Mouse (Mus musculus) lung, embryonic 14.5 days (tissue): Measurements from ENCODE around the gene Pxt1. TPM values are rescaled to one million over a fixed set of nuclear protein-coding genes. Genes with fewer than 3 reads are reported as not detected.

Source experiments
- ATAC-seq: fragments of 200-750 bp; cut with Nextera tagmentation; 2 replicates; pipeline ENCODE4 v1.8.0; 2017; ENCODE audit warnings: mild to moderate bottlenecking, moderate TSS enrichment, moderate library complexity; ENCODE audit not compliant: insufficient read depth
- DNase-seq: peaks from one replicate; pipeline ENCODE4 v3.0.0-alpha.2; 2015
- H3K27ac ChIP-seq: fragments of 300-500 bp; sonication (generic); 2 replicates; pipeline ENCODE4 v1.5.1; 2014; ENCODE audit warnings: low read depth, mild to moderate bottlenecking, moderate library complexity
- H3K27me3 ChIP-seq: fragments of 300-500 bp; sonication (generic); 2 replicates; pipeline ENCODE4 v1.6.1; 2014; ENCODE audit warnings: low read length, control low read depth; ENCODE audit not compliant: insufficient read depth
- H3K36me3 ChIP-seq: fragments of 300-500 bp; sonication (generic); 2 replicates; pipeline ENCODE4 v1.6.1; 2014; ENCODE audit warnings: control low read depth; ENCODE audit not compliant: insufficient read depth
- H3K4me1 ChIP-seq: fragments of 300-500 bp; sonication (generic); 2 replicates; pipeline ENCODE4 v1.6.1; 2014; ENCODE audit warnings: antibody characterized with exemption, control low read depth; ENCODE audit not compliant: insufficient read depth
- H3K4me2 ChIP-seq: fragments of 300-500 bp; sonication (generic); 2 replicates; pipeline ENCODE4 v1.6.1; 2014; ENCODE audit warnings: mild to moderate bottlenecking
- H3K4me3 ChIP-seq: fragments of 300-500 bp; sonication (generic); 2 replicates; pipeline ENCODE4 v1.5.1; 2014; ENCODE audit warnings: low read depth, low read length
- H3K9ac ChIP-seq: fragments of 300-500 bp; sonication (generic); 2 replicates; pipeline ENCODE4 v1.6.1; 2014
- H3K9me3 ChIP-seq: fragments of 300-500 bp; sonication (generic); 2 replicates; pipeline ENCODE4 v1.6.1; 2016; ENCODE audit warnings: low read depth, low read length, control low read depth
- CTCF ChIP-seq: IDR thresholded peaks from 2 replicates; pipeline ENCODE4 v1.5.1; 2016; ENCODE audit warnings: antibody characterized with exemption, low read depth
- WGBS: fragments of 180-500 bp; shearing (Covaris S2); extraction: QIAGEN DNeasy Blood & Tissue Kit; methylation state at CpG from one replicate; pipeline ENCODE4 v1.1.7; 2014; 5-methylcytosine and 5-hydroxymethylcytosine counted together
- polyA plus RNA-seq: library from polyadenylated mRNA; unstranded; fragments of >200 nt; fragmentation: Nextera tagmentation; extraction: Ambion mirVana; gene quantifications from 2 replicates; pipeline ENCODE4 v1.2.1, GENCODE M21; 2014

The Pxt1 gene
- polyA plus RNA-seq, 1 experiment from 2014 or later, result 0.82 TPM

DNA sequence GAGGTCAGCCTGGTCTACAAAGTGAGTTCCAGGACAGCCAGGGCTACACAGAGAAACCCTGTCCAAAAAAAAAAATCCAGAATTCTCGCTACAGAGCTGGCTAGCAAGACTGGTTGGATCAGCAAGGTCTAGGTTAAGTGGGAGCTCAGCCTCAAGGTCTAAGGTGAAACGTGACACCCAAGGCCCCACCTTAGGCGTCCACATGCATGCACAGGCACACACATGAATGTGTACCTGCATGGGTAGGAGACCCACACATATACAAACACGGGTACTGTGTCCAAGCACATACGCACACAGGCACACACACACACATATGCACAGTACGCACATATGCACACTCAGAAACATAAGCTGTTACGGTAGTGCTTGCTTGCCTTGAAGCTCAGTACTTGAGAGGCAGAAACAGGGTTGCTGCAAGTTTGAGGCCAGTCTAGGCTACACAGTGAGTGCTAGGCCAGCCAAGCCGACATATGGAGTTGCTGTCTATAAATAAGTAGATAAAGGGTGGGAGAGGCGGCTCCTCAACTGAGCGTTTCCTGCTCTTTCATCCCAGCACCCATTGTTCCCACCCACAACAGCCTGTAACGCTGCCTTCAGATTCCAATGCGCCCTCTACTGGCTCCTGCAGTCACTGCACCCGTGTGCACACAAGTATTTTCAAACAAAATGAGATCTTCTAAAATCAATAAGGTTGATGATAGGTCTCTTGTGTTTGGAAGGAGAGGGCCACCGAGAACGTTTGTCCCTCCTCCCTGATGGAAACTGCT lies 16.6 kb downstream of the Pxt1 start:
- DNase-seq (peak; percentile 84), ATAC-seq (no peak)
- Histone ChIP-seq H3K9me3 (no peaks in the 10 kb centered on the region), H3K9ac (no peak overlapping the region), H3K4me2 (no peak overlapping the region), H3K4me3 (no peak overlapping the region), H3K36me3 (no peaks in the 10 kb centered on the region), H3K27me3 (no peaks in the 10 kb centered on the region), H3K4me1 (peaks cover 5% of the 10 kb centered on the region), H3K27ac (no peak overlapping the region)
- TF ChIP-seq CTCF, result peak; percentile 84
- WGBS, result 39% methylated on average over 15 of the region's 15 CpGs

DNA sequence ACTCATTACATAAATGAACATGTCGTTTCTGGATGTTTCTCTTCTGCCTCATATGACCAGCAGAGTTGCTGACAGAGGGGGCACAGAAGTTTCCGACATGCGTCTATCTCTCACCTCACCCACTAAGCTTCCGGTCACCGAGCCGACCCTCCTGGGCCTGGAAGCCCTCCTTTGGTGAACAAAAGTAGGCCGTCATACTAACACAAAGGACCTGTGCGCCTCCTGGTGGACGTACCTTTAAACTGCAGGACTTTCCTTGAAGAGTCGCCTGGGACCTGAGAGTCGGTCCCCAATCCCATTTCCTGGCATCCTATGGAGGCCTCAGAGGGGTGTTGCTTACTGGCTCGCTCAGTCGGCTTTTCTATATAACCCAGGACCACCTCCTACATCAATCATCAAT lies 17.3 kb downstream of the Pxt1 start:
- peak overlapping the region; percentile 27; the same call in 1 of the 2 replicates for H3K4me2 ChIP-seq
- no peak for ATAC-seq
- H3K27ac ChIP-seq, result no peak overlapping the region

DNA sequence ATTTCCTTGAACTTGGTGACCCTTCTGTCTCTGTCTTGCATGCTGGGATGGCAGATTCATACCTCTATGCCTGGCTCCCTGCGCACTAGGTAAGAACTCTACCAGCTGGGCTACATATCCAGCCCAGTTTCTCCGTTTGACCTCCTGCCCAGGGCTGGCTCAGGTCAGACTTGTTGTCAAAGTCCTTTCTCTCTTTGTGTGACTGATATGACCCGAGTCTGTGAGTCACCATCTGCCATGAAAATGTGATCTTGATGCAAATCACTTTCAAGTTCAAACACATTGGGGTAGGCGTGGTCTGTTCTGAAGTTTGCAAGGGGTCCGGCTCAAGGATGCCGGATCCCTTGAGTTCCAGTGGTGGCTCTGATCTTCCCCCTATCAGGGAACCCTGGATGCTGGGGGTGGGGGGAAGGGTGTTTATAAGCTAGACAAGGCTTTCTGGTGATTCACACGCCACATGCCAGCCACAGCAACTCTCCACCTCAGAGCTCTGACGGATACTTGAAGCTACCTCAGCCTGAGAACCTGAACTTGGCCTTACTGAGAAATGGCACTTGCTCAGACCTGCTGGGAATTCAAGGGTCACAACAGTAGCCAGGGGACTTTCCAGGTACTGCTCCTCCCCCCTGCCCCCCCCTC lies 18.6 kb downstream of the Pxt1 start:
- Histone ChIP-seq H3K9ac (no peak overlapping the region), H3K4me3 (no peak overlapping the region), H3K36me3 (no peaks in the 10 kb centered on the region), H3K4me1 (peaks cover under 1% of the 10 kb centered on the region), H3K4me2 (no peak overlapping the region), H3K27me3 (no peaks in the 10 kb centered on the region), H3K9me3 (no peaks in the 10 kb centered on the region), H3K27ac (no peak overlapping the region)
- ATAC-seq (no peak), DNase-seq (no peak)
- no peak for TF ChIP-seq CTCF
- WGBS, result 77% methylated on average over 8 of the region's 8 CpGs

More for the DNA sequence above, 17.3 kb downstream of the Pxt1 start:
- no peak overlapping the region for H3K4me3 ChIP-seq
- H3K27me3 ChIP-seq, result no peaks in the 10 kb centered on the region
- no peak overlapping the region for H3K9ac ChIP-seq
- H3K9me3 ChIP-seq, result no peaks in the 10 kb centered on the region
- H3K4me1 ChIP-seq, result peaks cover 5% of the 10 kb centered on the region
- no peaks in the 10 kb centered on the region for H3K36me3 ChIP-seq
- TF ChIP-seq CTCF, result peak; percentile 93
- 12% methylated on average over 13 of the region's 13 CpGs for WGBS
- DNase-seq, result peak; percentile 94

DNA sequence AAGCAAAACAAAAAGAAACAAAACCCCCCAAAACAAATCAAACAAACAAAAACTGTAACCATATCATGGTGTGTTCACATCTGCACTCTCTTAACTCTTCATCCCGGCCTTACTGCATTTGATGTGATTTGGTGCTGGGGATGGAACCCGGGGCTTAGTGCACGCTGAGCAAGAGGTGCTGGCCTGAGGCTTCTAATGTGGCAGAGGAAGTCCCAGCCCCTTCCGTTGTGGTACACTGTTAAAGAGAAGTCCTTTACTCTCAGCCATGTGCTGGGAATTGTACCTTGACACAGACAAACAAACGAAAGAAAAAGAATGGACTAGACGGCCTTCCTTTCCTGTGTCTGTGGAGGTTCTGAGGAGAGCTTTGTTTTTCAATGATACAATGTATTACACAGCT lies 21.5 kb downstream of the Pxt1 start:
- DNase-seq, result no peak
- Histone ChIP-seq H3K4me1 (no peaks in the 10 kb centered on the region), H3K27ac (no peak overlapping the region), H3K4me3 (no peak overlapping the region), H3K9ac (no peak overlapping the region), H3K36me3 (no peaks in the 10 kb centered on the region), H3K4me2 (no peak overlapping the region), H3K9me3 (no peaks in the 10 kb centered on the region), H3K27me3 (no peaks in the 10 kb centered on the region)
- WGBS, result 53% methylated on average over 6 of the region's 6 CpGs
- no peak for TF ChIP-seq CTCF
- no peak for ATAC-seq

DNA sequence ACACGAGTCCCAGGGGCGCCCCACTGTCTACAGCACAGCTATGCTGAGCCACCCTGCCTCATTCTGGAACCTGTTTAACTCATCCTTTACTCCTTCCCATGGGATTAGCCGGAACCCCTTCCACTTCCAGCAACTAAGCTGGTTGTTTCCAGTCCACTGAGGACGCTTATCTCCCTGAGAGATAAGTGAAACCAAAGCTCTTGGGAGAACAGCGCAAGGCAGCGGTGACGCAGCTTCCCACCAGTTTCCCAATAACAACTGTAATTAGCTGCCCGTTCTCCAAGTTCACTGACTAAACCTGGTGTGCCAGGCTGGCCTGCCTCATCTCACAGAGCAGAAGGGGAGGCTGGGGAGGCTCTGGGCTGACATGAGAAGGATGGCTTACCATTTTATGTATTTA lies 22.6 kb downstream of the Pxt1 start:
- no peak for ATAC-seq
- Histone ChIP-seq H3K4me1 (no peaks in the 10 kb centered on the region), H3K27ac (no peak overlapping the region), H3K9ac (no peak overlapping the region), H3K27me3 (no peaks in the 10 kb centered on the region), H3K4me2 (no peak overlapping the region), H3K36me3 (no peaks in the 10 kb centered on the region), H3K9me3 (no peaks in the 10 kb centered on the region), H3K4me3 (no peak overlapping the region)
- WGBS, result 55% methylated on average over 8 of the region's 8 CpGs
- DNase-seq, result no peak
- TF ChIP-seq CTCF, result no peak

DNA sequence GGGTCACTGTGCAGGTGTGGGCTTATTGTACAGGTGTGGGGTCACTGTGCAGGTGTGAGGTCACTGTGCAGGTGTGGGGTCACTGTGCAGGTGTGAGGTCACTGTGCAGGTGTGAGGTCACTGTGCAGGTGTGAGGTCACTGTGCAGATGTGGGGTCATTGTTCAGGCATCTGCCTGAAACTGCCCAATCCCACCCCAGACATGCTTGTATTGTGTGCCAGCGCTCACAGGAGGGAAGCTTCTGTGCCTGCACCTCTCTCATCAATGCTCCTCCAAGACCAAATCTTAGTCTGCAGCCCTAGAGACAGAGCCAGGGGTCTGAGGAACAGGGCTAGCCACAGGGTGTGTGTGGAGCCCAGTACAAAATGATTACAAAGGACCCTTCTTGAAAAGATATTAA lies 27.1 kb downstream of the Pxt1 start:
- H3K27ac ChIP-seq, result no peak overlapping the region
- H3K27me3 ChIP-seq, result no peaks in the 10 kb centered on the region
- H3K4me3 ChIP-seq, result no peak overlapping the region
- 100% methylated on average over 1 of the region's 1 CpGs for WGBS
- H3K9me3 ChIP-seq, result no peaks in the 10 kb centered on the region
- no peaks in the 10 kb centered on the region for H3K36me3 ChIP-seq
- DNase-seq (no peak), ATAC-seq (no peak)
- no peak for TF ChIP-seq CTCF
- H3K4me2 ChIP-seq, result no peak overlapping the region
- H3K4me1 ChIP-seq, result no peaks in the 10 kb centered on the region
- H3K9ac ChIP-seq, result no peak overlapping the region

DNA sequence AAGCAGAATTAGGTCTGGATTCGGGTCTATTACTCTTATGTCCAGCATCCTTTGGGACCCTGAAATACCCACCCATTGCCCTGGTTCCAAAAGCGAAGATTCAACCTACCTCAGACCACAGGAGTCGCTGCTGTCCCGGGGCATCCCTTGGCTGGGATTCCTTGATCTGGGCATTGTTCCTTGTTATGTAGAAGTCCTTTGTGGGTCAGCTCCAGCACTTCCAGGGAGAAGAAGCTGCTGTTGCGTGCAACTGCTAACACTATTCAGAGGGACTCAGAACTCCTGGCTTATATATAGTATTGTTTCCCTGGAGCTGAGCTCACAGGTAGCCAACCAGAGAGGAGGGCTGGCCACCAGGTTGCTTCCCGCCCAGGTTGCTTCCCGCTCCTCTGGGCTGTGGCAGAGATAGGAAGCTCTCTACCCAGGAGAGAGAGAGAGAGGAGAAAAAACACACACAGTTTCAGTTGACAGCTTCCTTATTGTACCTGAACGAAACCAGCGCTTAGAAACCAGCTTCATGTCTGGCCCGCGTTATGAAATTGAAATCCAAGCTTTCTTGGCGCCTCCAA lies 28.5 kb downstream of the Pxt1 start, which contains the start of gene 4930539E08Rik:
TSS of gene 4930539E08Rik (minus strand) at position 265 of the 569 bp plus-strand sequence.
- Histone ChIP-seq H3K36me3 (no peaks in the 10 kb centered on the region), H3K27me3 (peaks cover 2% of the 10 kb centered on the region; the same call in 1 of the 2 replicates), H3K9ac (no peak within 1 kb of the TSS), H3K9me3 (no peaks in the 10 kb centered on the region), H3K27ac (no peak within 1 kb of the TSS), H3K4me1 (no peaks in the 10 kb centered on the region), H3K4me2 (no peak within 1 kb of the TSS), H3K4me3 (no peak within 1 kb of the TSS)
- no peak for TF ChIP-seq CTCF
- ATAC-seq, result no peak
- WGBS, result 65% methylated on average over 12 of the region's 12 CpGs
- no peak for DNase-seq
